ENCODE assay signal across 10 mouse cellular contexts in genomic region chr11:90252366-90252765, GRCm38 (mm10). TPM values are rescaled to one million over a fixed set of nuclear protein-coding genes. Genes with fewer than 3 reads are reported as not detected.
DNase-seq lines count a peak whose midpoint lies in the region; ATAC-seq and TF ChIP-seq lines count a peak whose summit lies in the region.
"Had no signal": no experiment of that assay in that cellular context is flagged by ENCODE, and none has a peak within 500 bp of the region (broad histone marks: within the 10 kb centered on the region; RNA-seq: fewer than 3 reads in every experiment).

No protein-coding gene starts in this region.

- peak overlapping the region; percentile 78 for H3K4me2 ChIP-seq in heart, embryonic 14.5 days (ENCODE audit: low read length)
- H3K4me2 ChIP-seq in midbrain, embryonic 13.5 days (replicated peaks): peak overlapping the region; percentile 11
- H3K4me2 ChIP-seq in midbrain, embryonic 11.5 days: no peak overlapping the region
- H3K4me2 ChIP-seq in hindbrain, postnatal 0 days (ENCODE audit: low read depth, low read length): peak overlapping the region; percentile 96; the same call in 1 of the 2 replicates
- H3K4me2 ChIP-seq in stomach, embryonic 15.5 days: 0 out of 2 replicates have a peak overlapping the region, but pooled peaks have one; percentile 1
- H3K4me2 ChIP-seq: embryonic facial prominence, embryonic 12.5 days had no signal

- ATAC-seq in heart, embryonic 14.5 days (ENCODE audit: insufficient number of reproducible peaks, insufficient read depth, low FRiP score, low read depth): no peak
- ATAC-seq in midbrain, embryonic 13.5 days: no peak
- ATAC-seq in midbrain, embryonic 11.5 days (ENCODE audit: low FRiP score): no peak
- ATAC-seq in hindbrain, postnatal 0 days: no peak
- ATAC-seq in stomach, embryonic 15.5 days (ENCODE audit: insufficient read depth, low FRiP score, low read depth): no peak

- no peaks in the 10 kb centered on the region for H3K36me3 ChIP-seq in heart, embryonic 14.5 days (ENCODE audit: control insufficient read depth, insufficient read depth, low read length)
- H3K36me3 ChIP-seq in midbrain, embryonic 13.5 days: peaks cover 5% of the 10 kb centered on the region; the same call in 1 of the 2 replicates
- no peaks in the 10 kb centered on the region for H3K36me3 ChIP-seq in midbrain, embryonic 11.5 days (ENCODE audit: control insufficient read depth, insufficient read depth, low read length)
- H3K36me3 ChIP-seq in hindbrain, postnatal 0 days (ENCODE audit: insufficient read depth, low read length): no peaks in the 10 kb centered on the region
- H3K36me3 ChIP-seq in stomach, embryonic 15.5 days: no peaks in the 10 kb centered on the region
- H3K36me3 ChIP-seq: embryonic facial prominence, embryonic 12.5 days had no signal

- intact Hi-C loops in heart, postnatal 36 days (cut with DNase I): no loop called here

- 25% methylated on average over 8 of the region's 8 CpGs for WGBS in heart, embryonic 14.5 days
- 77% methylated on average over 8 of the region's 8 CpGs for WGBS in midbrain, embryonic 13.5 days
- WGBS in midbrain, embryonic 11.5 days: 77% methylated on average over 8 of the region's 8 CpGs
- WGBS in hindbrain, postnatal 0 days: 47% methylated on average over 8 of the region's 8 CpGs
- 49% methylated on average over 8 of the region's 8 CpGs for WGBS in stomach, embryonic 15.5 days

- no peak for TF ChIP-seq CTCF in hindbrain, postnatal 0 days (IDR thresholded peaks at IDR 0.05; ENCODE audit: low read depth)

- peaks cover 22 to 56% of the 10 kb centered on the region in 2 experiments for H3K4me1 ChIP-seq in heart, embryonic 14.5 days (ENCODE audit: control insufficient read depth in 2 of 2, insufficient read depth in 2 of 2, low read length in 2 of 2)
- H3K4me1 ChIP-seq in midbrain, embryonic 13.5 days (replicated peaks): peaks cover 36% of the 10 kb centered on the region
- H3K4me1 ChIP-seq in midbrain, embryonic 11.5 days (ENCODE audit: control insufficient read depth, insufficient read depth, low read length): peaks cover 7% of the 10 kb centered on the region
- H3K4me1 ChIP-seq in hindbrain, postnatal 0 days (ENCODE audit: insufficient read depth, low read length): peaks cover 9% of the 10 kb centered on the region
- H3K4me1 ChIP-seq in stomach, embryonic 15.5 days: peaks cover 7% of the 10 kb centered on the region

- DNase-seq in heart, postnatal 36 days: no peak
- DNase-seq in midbrain, embryonic 11.5 days (ENCODE audit: low spot score, missing footprints): no peak
- peak; percentile 36 for DNase-seq in hindbrain, postnatal 0 days (ENCODE audit: low spot score)
- no peak for DNase-seq in embryo, embryonic 9.5 days (ENCODE audit: extremely low spot score)
- DNase-seq: right cerebral cortex, adult 18-20 months had no signal

- H3K9me3 ChIP-seq in heart, embryonic 14.5 days (ENCODE audit: control insufficient read depth, low read length): no peaks in the 10 kb centered on the region
- H3K9me3 ChIP-seq in midbrain, embryonic 13.5 days: no peaks in the 10 kb centered on the region
- no peaks in the 10 kb centered on the region for H3K9me3 ChIP-seq in midbrain, embryonic 11.5 days (ENCODE audit: control insufficient read depth, low read length)
- H3K9me3 ChIP-seq in hindbrain, postnatal 0 days (ENCODE audit: low read length): no peaks in the 10 kb centered on the region
- H3K9me3 ChIP-seq in stomach, embryonic 15.5 days: no peaks in the 10 kb centered on the region
- H3K9me3 ChIP-seq: embryonic facial prominence, embryonic 12.5 days had no signal

- peak overlapping the region; percentile 13 to 92 for H3K4me3 ChIP-seq in heart, embryonic 14.5 days (ENCODE audit: control insufficient read depth in 1 of 2, insufficient read depth in 1 of 2, low read depth in 1 of 2, low read length in 2 of 2)
- H3K4me3 ChIP-seq in midbrain, embryonic 13.5 days (replicated peaks): no peak overlapping the region
- no peak overlapping the region for H3K4me3 ChIP-seq in midbrain, embryonic 11.5 days (ENCODE audit: low read depth, low read length)
- H3K4me3 ChIP-seq in hindbrain, postnatal 0 days (ENCODE audit: low read length): no peak overlapping the region
- H3K4me3 ChIP-seq in stomach, embryonic 15.5 days (replicated peaks): no peak overlapping the region
- H3K4me3 ChIP-seq: embryonic facial prominence, embryonic 12.5 days had no signal

- peak overlapping the region; percentile 98 for H3K9ac ChIP-seq in heart, embryonic 14.5 days (ENCODE audit: low read length)
- H3K9ac ChIP-seq in midbrain, embryonic 13.5 days (replicated peaks): no peak overlapping the region
- no peak overlapping the region for H3K9ac ChIP-seq in midbrain, embryonic 11.5 days (ENCODE audit: low read length)
- H3K9ac ChIP-seq in hindbrain, postnatal 0 days (replicated peaks; ENCODE audit: low read length): no peak overlapping the region
- no peak overlapping the region for H3K9ac ChIP-seq in stomach, embryonic 15.5 days
- H3K9ac ChIP-seq: embryonic facial prominence, embryonic 12.5 days had no signal

- H3K27ac ChIP-seq in heart, embryonic 14.5 days (replicated peaks in 1 of 2; ENCODE audit: control insufficient read depth in 1 of 2, insufficient read depth in 1 of 2, low read depth in 2 of 2, low read length in 2 of 2): peak overlapping the region; percentile 68 to 81
- H3K27ac ChIP-seq in midbrain, embryonic 13.5 days: no peak overlapping the region
- H3K27ac ChIP-seq in midbrain, embryonic 11.5 days (ENCODE audit: low read depth, low read length): no peak overlapping the region
- no peak overlapping the region for H3K27ac ChIP-seq in hindbrain, postnatal 0 days
- 0 out of 2 replicates have a peak overlapping the region, but pooled peaks have one; percentile 1 for H3K27ac ChIP-seq in stomach, embryonic 15.5 days
- H3K27ac ChIP-seq: embryonic facial prominence, embryonic 12.5 days; kidney, postnatal 0 days had no signal

- H3K27me3 ChIP-seq in heart, embryonic 14.5 days (ENCODE audit: control insufficient read depth, insufficient read depth, low read length): no peaks in the 10 kb centered on the region
- H3K27me3 ChIP-seq in midbrain, embryonic 13.5 days: no peaks in the 10 kb centered on the region
- H3K27me3 ChIP-seq in midbrain, embryonic 11.5 days (ENCODE audit: control insufficient read depth, insufficient read depth, low read length): no peaks in the 10 kb centered on the region
- H3K27me3 ChIP-seq in hindbrain, postnatal 0 days (ENCODE audit: insufficient read depth, low read length): no peaks in the 10 kb centered on the region
- no peaks in the 10 kb centered on the region for H3K27me3 ChIP-seq in stomach, embryonic 15.5 days (replicated peaks)
- H3K27me3 ChIP-seq: embryonic facial prominence, embryonic 12.5 days had no signal

RNA-seq across cellular contexts. Expression of gene Mmd, which starts 3.1 kb away (rescaled TPM):
- polyA plus RNA-seq in heart, embryonic 14.5 days (2014; fragmentation: Nextera tagmentation; extraction: Ambion mirVana): 68.8 and 71.9 TPM in 2 replicates
- total RNA-seq in heart, postnatal 36 days (2021): 10 to 100 TPM; 21.8 to 38.8 TPM
- 88.3 and 92.5 TPM in 2 replicates for polyA plus RNA-seq in midbrain, embryonic 13.5 days (2015; fragmentation: Nextera tagmentation; extraction: Ambion mirVana)
- polyA plus RNA-seq in midbrain, embryonic 11.5 days (2014; fragmentation: Nextera tagmentation; extraction: Ambion mirVana): 48.1 and 51.9 TPM in 2 replicates
- 200 and 229 TPM in 2 replicates for total RNA-seq in hindbrain, postnatal 0 days (2014; rRNA removed)
- polyA plus RNA-seq in hindbrain, postnatal 0 days (2015; fragmentation: Nextera tagmentation; extraction: Ambion mirVana): 97.2 and 101 TPM in 2 replicates
- polyA plus RNA-seq in stomach, embryonic 15.5 days (2015; fragmentation: Nextera tagmentation; extraction: Ambion mirVana): 47.2 and 49.7 TPM in 2 replicates

Comparison
In these comparisons a context has a peak if more than half of its experiments do, and no peak if none do; other contexts are left out.
1. H3K27ac ChIP-seq: peak in heart, embryonic 14.5 days (2 of 2) and stomach, embryonic 15.5 days (single experiment); none in midbrain, embryonic 13.5 days (single experiment), midbrain, embryonic 11.5 days (single experiment) and hindbrain, postnatal 0 days (single experiment).
2. H3K4me3 ChIP-seq: peak in heart, embryonic 14.5 days (2 of 2); none in midbrain, embryonic 13.5 days (single experiment), midbrain, embryonic 11.5 days (single experiment), hindbrain, postnatal 0 days (single experiment) and stomach, embryonic 15.5 days (single experiment).